Mouse (Mus musculus) ovary, postnatal 36 days (tissue): ENCODE data around the gene Ttc32.
"Not testable (repeated sequence)": the region's sequence is repeated elsewhere in the genome, so short reads cannot be mapped to it uniquely, and the experiment has no call there.

ENCODE experiments used
- DNase-seq: peaks from one replicate; pipeline ENCODE4 v3.0.0; 2022; ENCODE audit warnings: low spot score, mixed read lengths

The Ttc32 gene

GRCm38 (mm10) chr12:9029888-9030723 lies at the start of gene Ttc32:
Gene Ttc32, plus strand, starts transcription at chr12:9029997.
- DNase-seq: peak; percentile 94

GRCm38 (mm10) chr12:8993231-8993630 lies 36.6 kb upstream of the Ttc32 start:
- no peak for DNase-seq

GRCm38 (mm10) chr12:8998318-8998717 lies 31.5 kb upstream of the Ttc32 start:
- no peak for DNase-seq

GRCm38 (mm10) chr12:9002038-9002648 lies 27.7 kb upstream of the Ttc32 start:
- peak; percentile 36 for DNase-seq

- no peak for DNase-seq
Observed at GRCm38 (mm10) chr12:9007146-9007545, 22.7 kb upstream of the Ttc32 start.

GRCm38 (mm10) chr12:9007811-9008210 lies 22.0 kb upstream of the Ttc32 start:
- no peak for DNase-seq

GRCm38 (mm10) chr12:9010311-9010710 lies 19.5 kb upstream of the Ttc32 start:
- DNase-seq: no peak

- no peak for DNase-seq
Observed at GRCm38 (mm10) chr12:9016376-9016775, 13.4 kb upstream of the Ttc32 start.

GRCm38 (mm10) chr12:9020431-9020830 lies 9.4 kb upstream of the Ttc32 start:
- DNase-seq: no peak

- DNase-seq: no peak
Observed at GRCm38 (mm10) chr12:9020986-9021385, 8.8 kb upstream of the Ttc32 start.

- no peak for DNase-seq
Observed at GRCm38 (mm10) chr12:9023031-9023430, 6.8 kb upstream of the Ttc32 start.

- DNase-seq: no peak
Observed at GRCm38 (mm10) chr12:9024071-9024470, 5.7 kb upstream of the Ttc32 start.

GRCm38 (mm10) chr12:9024736-9025135 lies 5.1 kb upstream of the Ttc32 start:
- no peak for DNase-seq

- no peak for DNase-seq
Observed at GRCm38 (mm10) chr12:9026843-9027242, 3.0 kb upstream of the Ttc32 start.

- DNase-seq: not testable (repeated sequence)
Observed at GRCm38 (mm10) chr12:9028816-9029215, 981 bp upstream of the Ttc32 start.

- DNase-seq: no peak
Observed at GRCm38 (mm10) chr12:9029506-9029887, 300 bp upstream of the Ttc32 start.

- DNase-seq: no peak
Observed at GRCm38 (mm10) chr12:9031166-9031565, 1.4 kb downstream of the Ttc32 start.

GRCm38 (mm10) chr12:9033140-9033539 lies 3.3 kb downstream of the Ttc32 start:
- no peak for DNase-seq

- no peak for DNase-seq
Observed at GRCm38 (mm10) chr12:9036409-9036808, 6.6 kb downstream of the Ttc32 start.

- DNase-seq: no peak
Observed at GRCm38 (mm10) chr12:9040177-9040576, 10.4 kb downstream of the Ttc32 start.

- DNase-seq: no peak
Observed at GRCm38 (mm10) chr12:9040686-9041085, 10.9 kb downstream of the Ttc32 start.

- DNase-seq: no peak
Observed at GRCm38 (mm10) chr12:9042316-9042715, 12.5 kb downstream of the Ttc32 start.

- no peak for DNase-seq
Observed at GRCm38 (mm10) chr12:9042759-9043158, 13.0 kb downstream of the Ttc32 start.

GRCm38 (mm10) chr12:9044666-9045065 lies 14.9 kb downstream of the Ttc32 start:
- DNase-seq: no peak
